Mouse (Mus musculus): ENCODE measurements at regions not wholly inside any gene's neighbourhood (a gene's known extent, or its start where the extent isn't known, plus 50 kb on each side); places are given as distances from the start of the nearest gene placed in this dataset.

- Histone ChIP-seq H3K9ac (replicated peaks; ENCODE audit: low read depth) (no peak overlapping the region), H3K4me3 (ENCODE audit: low read depth, low read length) (no peak overlapping the region), H3K9me3 (ENCODE audit: low read length) (no peaks in the 10 kb centered on the region), H3K27me3 (replicated peaks; ENCODE audit: insufficient read depth, low read length) (no peaks in the 10 kb centered on the region), H3K4me2 (replicated peaks; ENCODE audit: low read depth, low read length) (no peak overlapping the region), H3K27ac (ENCODE audit: low read length) (no peak overlapping the region), H3K36me3 (ENCODE audit: insufficient read depth, low read length) (no peaks in the 10 kb centered on the region), H3K4me1 (ENCODE audit: insufficient read depth, low read depth, low read length) (no peaks in the 10 kb centered on the region)
- DNase-seq (ENCODE audit: low spot score) (no peak), ATAC-seq (no peak)
- no peak for TF ChIP-seq EP300 (IDR thresholded peaks at IDR 0.05)
- TF ChIP-seq CTCF (IDR thresholded peaks at IDR 0.05) = no peak
- 17% methylated on average over 2 of the region's 2 CpGs for WGBS
Observed at GRCm38 (mm10) chr13:84771956-84772355, 417.3 kb upstream of the Ccnh start.

DNA sequence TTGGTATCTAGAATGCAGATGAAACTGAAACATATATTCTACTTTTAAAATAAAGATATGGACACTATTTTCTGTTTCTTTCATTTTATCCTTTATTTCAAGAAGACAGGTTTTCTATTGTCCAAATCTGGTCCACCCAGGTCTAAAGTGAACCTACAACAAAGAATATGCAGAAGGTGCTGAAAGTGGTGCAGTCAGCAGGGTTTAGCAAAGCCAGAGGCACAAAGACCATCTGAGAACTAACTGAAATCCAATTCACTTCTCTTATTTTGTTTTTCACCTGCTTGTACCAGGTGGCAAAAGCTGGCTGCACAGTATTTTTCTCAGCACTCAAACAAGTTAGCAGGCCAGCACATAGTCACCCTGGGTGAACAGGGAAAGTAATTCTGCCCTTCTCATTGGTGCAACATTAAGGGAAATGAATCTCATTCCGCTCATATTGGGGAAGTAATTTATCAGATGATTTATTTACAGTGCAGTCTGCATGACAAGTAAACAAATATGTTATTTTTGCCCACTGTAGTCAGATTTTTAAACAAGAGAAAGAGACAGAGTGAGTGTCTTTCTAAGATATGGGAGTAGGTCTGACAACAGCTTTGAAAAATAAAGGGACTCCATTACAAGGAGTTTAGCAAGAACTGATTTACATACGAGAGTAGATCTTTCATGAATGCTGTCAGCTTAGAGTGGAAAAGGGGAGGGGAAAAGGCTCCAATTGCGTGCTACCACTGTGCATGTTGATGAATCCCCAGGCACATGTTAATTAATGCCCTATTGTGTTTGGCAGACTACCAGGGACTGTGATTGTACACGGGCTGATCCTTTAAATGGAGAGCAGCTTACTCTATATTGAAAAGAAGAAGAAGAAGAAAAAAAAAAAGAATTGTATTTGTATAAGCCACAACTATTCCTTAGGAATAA is 405.9 kb upstream of the Ccnh start:
- Histone ChIP-seq H3K9ac (replicated peaks; ENCODE audit: low read depth) (no peak overlapping the region), H3K4me2 (replicated peaks; ENCODE audit: low read depth, low read length) (no peak overlapping the region), H3K27me3 (replicated peaks; ENCODE audit: insufficient read depth, low read length) (no peaks in the 10 kb centered on the region), H3K9me3 (ENCODE audit: low read length) (no peaks in the 10 kb centered on the region), H3K4me3 (ENCODE audit: low read depth, low read length) (no peak overlapping the region), H3K36me3 (ENCODE audit: insufficient read depth, low read length) (no peaks in the 10 kb centered on the region), H3K4me1 (ENCODE audit: insufficient read depth, low read depth, low read length) (no peaks in the 10 kb centered on the region), H3K27ac (ENCODE audit: low read length) (no peak overlapping the region)
- DNase-seq (ENCODE audit: low spot score) (no peak), ATAC-seq (no peak)
- no peak for TF ChIP-seq CTCF (IDR thresholded peaks at IDR 0.05)
- TF ChIP-seq EP300 (IDR thresholded peaks at IDR 0.05) = no peak
- WGBS = 14% methylated on average over 4 of the region's 4 CpGs

DNA sequence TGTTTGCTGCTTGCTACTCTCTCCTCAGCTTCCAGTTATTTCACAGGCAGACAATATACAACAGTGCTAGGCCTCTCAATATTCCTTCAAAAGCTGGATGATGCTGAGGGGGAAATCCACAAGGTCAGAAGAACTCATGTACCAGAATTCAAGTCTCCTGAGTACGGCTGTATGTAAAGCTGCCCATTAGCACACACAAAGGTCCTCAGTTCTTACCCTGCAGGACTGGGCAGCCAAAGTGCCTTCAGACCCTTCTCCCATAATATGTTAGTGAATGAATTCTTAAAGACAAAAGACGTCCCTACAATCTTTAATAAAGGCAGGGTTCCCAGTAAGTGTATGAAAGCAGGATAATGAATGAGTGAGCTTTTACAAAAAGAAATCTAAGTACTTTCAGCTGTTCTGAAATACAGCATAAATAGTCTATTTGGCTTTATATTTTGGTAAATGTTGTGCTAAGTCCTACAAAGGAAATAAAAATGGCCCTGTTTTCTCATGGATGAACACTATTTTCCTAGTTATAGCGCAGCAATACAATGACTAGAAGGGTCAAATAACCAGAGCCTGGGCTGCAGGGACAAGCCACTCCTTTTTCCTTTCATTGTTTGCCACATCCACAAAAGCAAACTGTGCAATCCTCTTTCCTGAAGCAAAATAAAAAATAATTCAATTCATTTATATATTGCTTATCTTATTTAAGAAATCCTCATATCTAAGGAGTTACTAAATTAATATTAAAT is 384.8 kb upstream of the Ccnh start:
- no peak for DNase-seq (ENCODE audit: low spot score)
- no peaks in the 10 kb centered on the region for H3K4me1 ChIP-seq (ENCODE audit: insufficient read depth, low read depth, low read length)
- H3K27ac ChIP-seq (ENCODE audit: low read length) = no peak overlapping the region
- H3K27me3 ChIP-seq (replicated peaks; ENCODE audit: insufficient read depth, low read length) = no peaks in the 10 kb centered on the region
- TF ChIP-seq CTCF (IDR thresholded peaks at IDR 0.05) = no peak
- no peak for TF ChIP-seq EP300 (IDR thresholded peaks at IDR 0.05)
- ATAC-seq = no peak
- H3K36me3 ChIP-seq (ENCODE audit: insufficient read depth, low read length) = no peaks in the 10 kb centered on the region
- H3K4me3 ChIP-seq (ENCODE audit: low read depth, low read length) = no peak overlapping the region
- H3K9me3 ChIP-seq (ENCODE audit: low read length) = no peaks in the 10 kb centered on the region
- no peak overlapping the region for H3K4me2 ChIP-seq (replicated peaks; ENCODE audit: low read depth, low read length)
- no peak overlapping the region for H3K9ac ChIP-seq (replicated peaks; ENCODE audit: low read depth)
- WGBS = 60% methylated on average over 3 of the region's 3 CpGs

GRCm38 (mm10) chr13:84805190-84805589 is 384.0 kb upstream of the Ccnh start:
- Histone ChIP-seq H3K27ac (ENCODE audit: low read length) (no peak overlapping the region), H3K4me3 (ENCODE audit: low read depth, low read length) (no peak overlapping the region), H3K4me1 (ENCODE audit: insufficient read depth, low read depth, low read length) (no peaks in the 10 kb centered on the region), H3K4me2 (replicated peaks; ENCODE audit: low read depth, low read length) (no peak overlapping the region), H3K9ac (replicated peaks; ENCODE audit: low read depth) (no peak overlapping the region), H3K36me3 (ENCODE audit: insufficient read depth, low read length) (no peaks in the 10 kb centered on the region), H3K27me3 (replicated peaks; ENCODE audit: insufficient read depth, low read length) (no peaks in the 10 kb centered on the region), H3K9me3 (ENCODE audit: low read length) (no peaks in the 10 kb centered on the region)
- 62% methylated on average over 4 of the region's 4 CpGs for WGBS
- DNase-seq (ENCODE audit: low spot score) (no peak), ATAC-seq (no peak)
- no peak for TF ChIP-seq CTCF (IDR thresholded peaks at IDR 0.05)
- no peak for TF ChIP-seq EP300 (IDR thresholded peaks at IDR 0.05)

- DNase-seq (ENCODE audit: low spot score) (no peak), ATAC-seq (no peak)
- Histone ChIP-seq H3K27ac (ENCODE audit: low read length) (no peak overlapping the region), H3K4me2 (replicated peaks; ENCODE audit: low read depth, low read length) (no peak overlapping the region), H3K9ac (replicated peaks; ENCODE audit: low read depth) (no peak overlapping the region), H3K4me3 (ENCODE audit: low read depth, low read length) (no peak overlapping the region), H3K27me3 (replicated peaks; ENCODE audit: insufficient read depth, low read length) (no peaks in the 10 kb centered on the region), H3K36me3 (ENCODE audit: insufficient read depth, low read length) (no peaks in the 10 kb centered on the region), H3K4me1 (ENCODE audit: insufficient read depth, low read depth, low read length) (no peaks in the 10 kb centered on the region), H3K9me3 (ENCODE audit: low read length) (no peaks in the 10 kb centered on the region)
- TF ChIP-seq CTCF (IDR thresholded peaks at IDR 0.05) = no peak
- TF ChIP-seq EP300 (IDR thresholded peaks at IDR 0.05) = no peak
- 94% methylated on average over 3 of the region's 3 CpGs for WGBS
Observed at GRCm38 (mm10) chr13:84809605-84810004, 379.6 kb upstream of the Ccnh start.
